Mouse (Mus musculus) B cell, adult 2 months (primary cell): ENCODE data around the gene Fmnl3.

Experiments used
- DNase-seq, 2 experiments: peaks; one replicate each; pipeline ENCODE4 v3.0.0; 2022

The Fmnl3 gene

DNA sequence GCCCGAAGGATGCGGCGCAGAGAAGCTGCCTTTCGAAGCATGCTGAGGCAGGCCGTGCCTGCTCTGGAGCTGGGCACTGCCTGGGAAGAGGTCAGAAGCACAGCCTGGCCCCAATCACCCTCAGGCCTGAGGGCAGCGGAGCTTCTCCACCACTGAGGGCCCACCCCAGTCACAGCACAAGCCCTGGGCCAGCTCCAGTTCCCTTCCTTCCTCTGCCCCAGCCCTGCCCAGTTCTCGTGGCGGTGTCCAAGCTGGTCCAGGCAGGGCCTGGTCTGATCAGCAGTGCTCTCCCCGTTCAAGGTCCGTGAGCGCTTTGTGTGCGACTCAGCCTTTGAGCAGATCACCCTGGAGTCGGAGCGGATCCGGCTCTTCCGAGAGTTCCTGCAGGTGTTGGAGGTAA lies 55.4 kb downstream of the Fmnl3 start:
- DNase-seq = no peak

DNA sequence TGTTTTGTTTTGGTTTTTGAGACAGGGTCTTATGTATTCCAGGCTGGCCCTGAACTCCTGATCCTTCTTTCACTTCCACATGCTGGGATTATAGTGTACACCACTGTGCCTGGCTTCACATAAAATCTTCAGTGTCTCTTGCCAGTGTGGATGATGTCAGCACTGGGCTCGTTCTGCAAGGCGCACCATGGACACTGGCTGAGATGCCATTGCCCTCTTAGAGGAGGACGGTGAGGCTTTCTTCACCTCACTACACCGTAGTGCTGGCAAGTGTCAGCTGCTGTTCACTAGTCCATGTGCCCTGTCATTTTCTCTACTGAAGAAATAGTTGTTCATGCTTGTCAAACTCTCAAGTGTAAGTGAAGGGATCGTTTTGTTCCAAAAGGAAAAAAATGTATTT lies 59.7 kb downstream of the Fmnl3 start:
- no peak for DNase-seq

- DNase-seq = no peak
Measured at GRCm38 (mm10) chr15:99309549-99309948, 60.7 kb downstream of the Fmnl3 start.

DNA sequence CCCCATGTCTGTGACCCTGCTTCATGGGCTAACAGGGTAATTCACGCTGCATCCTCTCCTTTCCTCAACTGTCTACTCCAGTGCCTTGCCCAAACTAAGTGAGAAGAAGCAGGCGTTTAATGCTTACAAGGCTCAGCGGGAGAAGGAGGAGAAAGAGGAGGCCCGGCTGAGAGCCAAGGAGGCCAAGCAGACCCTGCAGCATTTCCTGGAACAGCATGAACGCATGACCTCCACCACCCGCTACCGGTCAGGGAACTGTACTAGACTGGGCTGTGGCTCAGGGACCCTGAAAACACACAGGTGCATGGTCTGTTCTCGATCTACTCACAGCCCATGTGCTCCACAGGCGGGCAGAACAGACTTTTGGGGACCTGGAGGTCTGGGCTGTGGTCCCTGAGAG lies 62.8 kb downstream of the Fmnl3 start:
- no peak for DNase-seq

- DNase-seq = peak; percentile 14 to 19
Measured at GRCm38 (mm10) chr15:99296213-99296612, 74.1 kb downstream of the Fmnl3 start.

DNA sequence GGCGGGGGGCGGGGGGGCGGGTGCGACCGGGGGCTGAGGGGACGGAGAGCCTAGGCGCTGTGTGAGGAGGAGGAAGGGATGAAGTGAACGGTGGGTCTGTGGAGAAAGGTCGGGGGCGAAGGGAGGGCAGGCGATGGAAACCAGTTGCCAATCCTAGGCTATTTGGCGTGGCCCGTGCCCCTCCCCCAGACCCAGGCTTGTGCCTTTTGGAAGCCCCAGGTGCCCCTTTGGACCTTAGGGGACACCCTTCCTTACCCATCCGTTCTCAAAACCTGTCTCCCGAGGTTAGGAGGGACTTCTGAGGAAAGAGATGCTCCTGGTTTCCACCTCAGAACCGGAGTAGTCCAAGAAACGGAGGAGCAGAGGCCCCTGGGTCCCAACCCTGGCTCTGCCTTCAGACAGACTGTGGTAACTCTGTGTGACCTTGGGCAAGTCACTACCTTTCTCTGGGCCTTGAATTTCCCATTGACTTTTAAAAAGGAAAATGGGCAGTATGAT lies 74.7 kb downstream of the Fmnl3 start, which contains the start of gene Fam186b:
Gene Fam186b (minus strand): TSS at position 405 of the 498 bp plus-strand sequence.
- DNase-seq = peak; percentile 41 to 43

DNA sequence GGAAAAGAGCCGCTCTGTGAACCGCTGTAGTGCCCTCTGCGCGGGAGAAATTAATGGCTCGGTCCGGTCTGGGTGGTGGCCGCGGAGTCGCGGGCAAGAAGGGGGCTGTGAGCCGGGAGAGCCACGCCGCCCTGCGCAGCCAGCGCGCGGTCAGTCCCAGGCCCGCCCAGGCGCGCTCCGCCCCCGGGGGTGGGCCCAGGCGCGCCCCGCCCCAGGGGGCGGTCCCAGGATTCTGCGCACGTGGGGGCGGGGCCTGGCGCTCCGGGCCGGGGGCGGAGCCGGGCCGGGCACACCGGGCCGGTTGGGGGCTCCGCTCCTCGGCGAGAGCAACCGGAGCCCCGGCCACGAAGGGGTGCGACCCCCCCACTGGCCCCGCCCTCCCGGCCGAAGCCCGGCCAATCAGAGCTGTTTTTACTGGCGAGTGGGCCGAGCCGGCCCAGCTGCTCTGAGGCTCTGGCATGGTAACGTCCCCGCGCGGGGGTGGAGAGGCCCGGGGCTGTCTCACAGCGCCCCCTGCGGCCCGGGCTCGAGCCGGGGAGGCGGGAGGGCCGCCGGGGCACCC lies 75.4 kb downstream of the Fmnl3 start, which contains the start of gene Prpf40b:
Gene Prpf40b (plus strand): TSS at position 275 of the 562 bp plus-strand sequence.
- DNase-seq = peak; percentile 92 to 93

GRCm38 (mm10) chr15:99294287-99294686 lies 76.0 kb downstream of the Fmnl3 start:
- peak in 1 of 2 experiments; percentile 37 for DNase-seq

DNA sequence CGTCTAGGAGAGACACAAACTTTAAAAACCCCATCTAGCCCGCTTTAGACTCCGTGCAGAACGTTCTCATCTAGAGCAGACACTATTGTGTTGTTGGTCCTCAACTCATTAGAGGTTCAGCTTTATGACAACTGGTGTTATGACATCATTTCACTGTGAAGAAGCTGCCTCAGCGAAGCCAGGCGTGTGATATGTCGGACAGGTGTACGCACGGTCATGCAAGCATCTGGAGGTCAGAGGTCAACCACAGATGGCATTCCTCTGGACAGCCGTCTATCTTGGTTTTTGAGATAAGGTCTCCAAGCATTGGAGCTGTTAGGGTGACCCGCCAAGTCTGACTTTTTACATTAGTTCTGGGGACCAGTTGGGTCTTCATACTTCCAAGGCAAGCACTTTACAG lies 79.7 kb downstream of the Fmnl3 start:
- no peak for DNase-seq

- no peak for DNase-seq
Measured at GRCm38 (mm10) chr15:99285189-99285535, 85.1 kb downstream of the Fmnl3 start.

DNA sequence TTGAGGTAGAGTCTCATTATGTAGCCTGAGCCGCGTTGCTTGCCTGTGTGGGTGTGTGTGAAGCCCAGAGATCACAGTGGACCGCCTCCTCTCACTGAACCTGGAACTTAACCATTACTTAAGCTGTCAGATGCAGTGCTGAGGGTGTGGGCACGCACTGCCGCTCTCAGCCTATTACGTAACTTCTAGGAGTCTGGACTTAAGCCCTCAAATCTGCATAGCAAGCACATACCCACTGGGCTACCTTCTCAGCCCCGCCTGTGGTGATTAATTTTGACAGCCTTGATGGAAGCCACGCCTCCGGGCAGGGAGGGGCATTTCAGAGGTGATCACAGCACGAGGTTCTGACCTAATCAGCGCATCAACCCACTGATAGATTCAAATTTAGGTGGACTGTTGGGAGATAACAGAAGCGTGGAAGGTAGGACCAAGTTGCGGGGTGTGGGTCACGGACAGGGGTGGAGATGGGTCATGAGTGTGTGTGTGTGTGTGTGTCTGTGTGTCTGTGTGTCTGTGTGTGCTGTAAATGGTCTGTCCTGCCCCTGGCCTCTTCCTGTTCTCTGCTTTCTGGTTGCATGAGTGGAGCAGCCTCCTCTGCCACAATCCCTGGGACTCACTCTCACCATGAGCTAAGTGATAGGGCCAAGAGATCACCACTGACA lies 85.6 kb downstream of the Fmnl3 start:
- peak; percentile 16 to 26 for DNase-seq

DNA sequence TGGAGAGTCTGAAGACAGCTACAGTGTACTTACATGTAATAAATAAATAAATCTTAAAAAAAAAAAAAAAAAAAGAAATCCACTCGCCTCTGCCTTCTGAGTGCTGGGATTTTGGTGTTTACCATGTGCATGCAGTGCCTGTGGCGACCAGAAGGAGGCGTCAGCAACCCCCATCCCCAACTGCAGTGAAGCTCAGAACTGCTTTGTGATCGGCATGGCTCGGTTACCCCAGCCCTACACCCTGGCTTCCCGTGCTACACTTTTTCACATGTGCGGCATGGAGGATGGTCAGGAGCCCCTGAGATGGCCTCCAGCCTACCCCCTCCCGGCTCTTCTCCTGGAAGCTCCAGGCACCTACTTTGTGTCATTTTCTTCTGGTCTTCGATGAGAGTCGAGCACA lies 86.8 kb downstream of the Fmnl3 start:
- peak; percentile 45 to 51 for DNase-seq

DNA sequence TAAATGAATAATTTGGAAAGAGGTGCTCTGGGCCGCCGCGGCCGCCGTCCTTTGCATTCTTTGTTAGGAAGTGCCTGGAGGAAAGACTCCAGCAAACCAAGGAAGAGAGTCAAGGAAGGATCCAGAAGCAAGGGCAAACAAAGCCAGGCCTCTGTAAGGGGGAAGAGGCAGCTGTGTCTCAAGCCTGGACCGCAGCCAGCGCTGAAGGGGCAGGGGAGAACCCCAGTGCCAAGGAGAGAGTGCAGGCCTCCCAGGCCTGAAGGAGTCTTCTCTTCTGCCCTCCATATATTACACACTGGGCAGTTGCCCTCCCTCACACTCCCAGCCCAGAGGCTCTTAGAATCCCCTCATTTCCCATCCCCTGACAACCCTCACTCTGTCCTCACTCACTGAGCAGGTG lies 92.0 kb downstream of the Fmnl3 start:
- no peak for DNase-seq

- DNase-seq = no peak
Measured at GRCm38 (mm10) chr15:99276095-99276494, 94.2 kb downstream of the Fmnl3 start.
